Mouse (Mus musculus) neural tube, embryonic 15.5 days (tissue): ENCODE data around the gene Miga1. TPM values are rescaled to one million over a fixed set of nuclear protein-coding genes. Genes with fewer than 3 reads are reported as not detected.

Source experiments
- ATAC-seq: fragments of 200-750 bp; cut with Nextera tagmentation; 2 replicates; pipeline ENCODE4 v1.8.0; 2017; ENCODE audit warnings: mild to moderate bottlenecking, moderate TSS enrichment, moderate library complexity; ENCODE audit not compliant: low FRiP score
- H3K27ac ChIP-seq: fragments of 300-500 bp; sonication (generic); replicated peaks from 2 replicates; pipeline ENCODE4 v1.5.1; 2015; ENCODE audit warnings: mild to moderate bottlenecking, inconsistent platforms
- H3K27me3 ChIP-seq: fragments of 300-500 bp; sonication (generic); replicated peaks from 2 replicates; pipeline ENCODE4 v1.6.1; 2015; ENCODE audit warnings: inconsistent platforms
- H3K36me3 ChIP-seq: fragments of 300-500 bp; sonication (generic); 2 replicates; pipeline ENCODE4 v1.6.1; 2015; ENCODE audit warnings: inconsistent platforms
- H3K4me1 ChIP-seq: fragments of 300-500 bp; sonication (generic); 2 replicates; pipeline ENCODE4 v1.6.1; 2015; ENCODE audit warnings: inconsistent platforms
- H3K4me2 ChIP-seq: fragments of 300-500 bp; sonication (generic); 2 replicates; pipeline ENCODE4 v1.6.1; 2015; ENCODE audit warnings: inconsistent platforms, mild to moderate bottlenecking, moderate library complexity
- H3K4me3 ChIP-seq: fragments of 300-500 bp; sonication (generic); replicated peaks from 2 replicates; pipeline ENCODE4 v1.5.1; 2015; ENCODE audit warnings: mild to moderate bottlenecking, inconsistent platforms
- H3K9ac ChIP-seq: fragments of 300-500 bp; sonication (generic); replicated peaks from 2 replicates; pipeline ENCODE4 v1.6.1; 2015; ENCODE audit warnings: mild to moderate bottlenecking, inconsistent platforms
- H3K9me3 ChIP-seq: fragments of 300-500 bp; sonication (generic); replicated peaks from 2 replicates; pipeline ENCODE4 v1.6.1; 2016; ENCODE audit warnings: inconsistent platforms
- WGBS: fragments of 180-500 bp; shearing (Covaris S2); methylation state at CpG from one replicate; pipeline ENCODE4 v1.1.7; 2015; ENCODE audit warnings: mixed read lengths; 5-methylcytosine and 5-hydroxymethylcytosine counted together
- polyA plus RNA-seq: library from polyadenylated mRNA; unstranded; fragments of >200 nt; fragmentation: Nextera tagmentation; extraction: Ambion mirVana; gene quantifications from 2 replicates; pipeline ENCODE4 v1.2.1, GENCODE M21; 2015

Gene Miga1
- polyA plus RNA-seq, 1 experiment from 2014 or later, result 17.3 TPM

GRCm38 (mm10) chr3:152235805-152236204, 104.4 kb downstream of the Miga1 start:
- 100% methylated on average over 1 of the region's 1 CpGs for WGBS
- no peak overlapping the region for H3K9ac ChIP-seq
- ATAC-seq, result no peak
- H3K27ac ChIP-seq, result no peak overlapping the region
- peaks cover 34% of the 10 kb centered on the region for H3K36me3 ChIP-seq
- H3K9me3 ChIP-seq, result no peaks in the 10 kb centered on the region
- no peaks in the 10 kb centered on the region for H3K4me1 ChIP-seq
- H3K4me2 ChIP-seq, result no peak overlapping the region
- no peak overlapping the region for H3K4me3 ChIP-seq
- no peaks in the 10 kb centered on the region for H3K27me3 ChIP-seq

- H3K27ac ChIP-seq, result no peak overlapping the region
- H3K36me3 ChIP-seq, result peaks cover 36% of the 10 kb centered on the region
- H3K4me2 ChIP-seq, result no peak overlapping the region
- ATAC-seq, result no peak
- 98% methylated on average over 1 of the region's 1 CpGs for WGBS
- H3K27me3 ChIP-seq, result no peaks in the 10 kb centered on the region
- no peaks in the 10 kb centered on the region for H3K4me1 ChIP-seq
- no peak overlapping the region for H3K9ac ChIP-seq
- H3K9me3 ChIP-seq, result no peaks in the 10 kb centered on the region
- no peak overlapping the region for H3K4me3 ChIP-seq
Measured at GRCm38 (mm10) chr3:152235238-152235637, 105.0 kb downstream of the Miga1 start.

GRCm38 (mm10) chr3:152231333-152232100, 108.7 kb downstream of the Miga1 start:
- no peak for ATAC-seq
- no peak overlapping the region for H3K27ac ChIP-seq
- no peak overlapping the region for H3K9ac ChIP-seq
- no peaks in the 10 kb centered on the region for H3K27me3 ChIP-seq
- WGBS, result 53% methylated on average over 6 of the region's 6 CpGs
- no peaks in the 10 kb centered on the region for H3K9me3 ChIP-seq
- H3K4me1 ChIP-seq, result no peaks in the 10 kb centered on the region
- H3K4me3 ChIP-seq, result no peak overlapping the region
- no peak overlapping the region for H3K4me2 ChIP-seq
- peaks cover 45% of the 10 kb centered on the region for H3K36me3 ChIP-seq

GRCm38 (mm10) chr3:152229271-152229670, 110.9 kb downstream of the Miga1 start:
- no peaks in the 10 kb centered on the region for H3K4me1 ChIP-seq
- H3K9me3 ChIP-seq, result no peaks in the 10 kb centered on the region
- peaks cover 57% of the 10 kb centered on the region for H3K36me3 ChIP-seq
- no peak overlapping the region for H3K27ac ChIP-seq
- no peak overlapping the region for H3K9ac ChIP-seq
- H3K4me3 ChIP-seq, result no peak overlapping the region
- ATAC-seq, result no peak
- no peak overlapping the region for H3K4me2 ChIP-seq
- no peaks in the 10 kb centered on the region for H3K27me3 ChIP-seq
- 97% methylated on average over 5 of the region's 5 CpGs for WGBS

GRCm38 (mm10) chr3:152228843-152229242, 111.4 kb downstream of the Miga1 start:
- Histone ChIP-seq H3K4me3 (no peak overlapping the region), H3K4me2 (no peak overlapping the region), H3K36me3 (peaks cover 61% of the 10 kb centered on the region), H3K9ac (no peak overlapping the region), H3K27me3 (no peaks in the 10 kb centered on the region), H3K9me3 (no peaks in the 10 kb centered on the region), H3K4me1 (no peaks in the 10 kb centered on the region), H3K27ac (no peak overlapping the region)
- ATAC-seq, result no peak
- WGBS, result 94% methylated on average over 7 of the region's 7 CpGs

GRCm38 (mm10) chr3:152225906-152226305, 114.3 kb downstream of the Miga1 start:
- WGBS, result 94% methylated on average over 7 of the region's 7 CpGs

GRCm38 (mm10) chr3:152224918-152225317, 115.3 kb downstream of the Miga1 start:
- no peak overlapping the region for H3K27ac ChIP-seq
- no peak overlapping the region for H3K4me2 ChIP-seq
- no peak overlapping the region for H3K4me3 ChIP-seq
- peaks cover 77% of the 10 kb centered on the region for H3K36me3 ChIP-seq
- H3K9me3 ChIP-seq, result no peaks in the 10 kb centered on the region
- no peak overlapping the region for H3K9ac ChIP-seq
- ATAC-seq, result no peak
- no peaks in the 10 kb centered on the region for H3K4me1 ChIP-seq
- H3K27me3 ChIP-seq, result no peaks in the 10 kb centered on the region

More at GRCm38 (mm10) chr3:152225906-152226305, 114.3 kb downstream of the Miga1 start:
- Histone ChIP-seq H3K4me1 (no peaks in the 10 kb centered on the region), H3K9me3 (no peaks in the 10 kb centered on the region), H3K4me3 (no peak overlapping the region), H3K4me2 (no peak overlapping the region), H3K9ac (no peak overlapping the region), H3K27me3 (no peaks in the 10 kb centered on the region), H3K27ac (no peak overlapping the region), H3K36me3 (peaks cover 73% of the 10 kb centered on the region)
- no peak for ATAC-seq

Other genes starting within 250 kb of the Miga1 start
- 11.4 and 19.3 TPM in 2 replicates for gene Gipc2, start 174.2 kb downstream of the Miga1 start, polyA plus RNA-seq
- 45.6 and 48.7 TPM in 2 replicates for gene Dnajb4, start 130.1 kb downstream of the Miga1 start, polyA plus RNA-seq
- 184 and 185 TPM in 2 replicates for gene Fubp1, start 130.0 kb downstream of the Miga1 start, polyA plus RNA-seq
- gene Nexn, start 74.1 kb downstream of the Miga1 start, polyA plus RNA-seq, result 2.4 and 5.9 TPM in 2 replicates
- gene Usp33, start 6.1 kb upstream of the Miga1 start, polyA plus RNA-seq, result 80.9 and 88.5 TPM in 2 replicates
- 23.4 and 27.5 TPM in 2 replicates for gene Zzz3, start 55.1 kb upstream of the Miga1 start, polyA plus RNA-seq